Mouse (Mus musculus): ENCODE measurements around the gene Chrna3. TPM values are rescaled to one million over a fixed set of nuclear protein-coding genes. Genes with fewer than 3 reads are reported as not detected.

The Chrna3 gene
- total RNA-seq, 2 experiments from 2014 or later, result 0.77 to 0.91 TPM

- intact Hi-C loops (cut with DNase I), result no loop called here
- DNase-seq (ENCODE audit: low spot score in 2 of 2), result no peak
These were observed 15.6 kb downstream of the Chrna3 start for GRCm38 (mm10) chr9:55010588-55011350.

GRCm38 (mm10) chr9:55009692-55010091 lies 16.7 kb downstream of the Chrna3 start:
- no peak for DNase-seq (ENCODE audit: low spot score in 2 of 2)
- intact Hi-C loops (cut with DNase I), result no loop called here

DNA sequence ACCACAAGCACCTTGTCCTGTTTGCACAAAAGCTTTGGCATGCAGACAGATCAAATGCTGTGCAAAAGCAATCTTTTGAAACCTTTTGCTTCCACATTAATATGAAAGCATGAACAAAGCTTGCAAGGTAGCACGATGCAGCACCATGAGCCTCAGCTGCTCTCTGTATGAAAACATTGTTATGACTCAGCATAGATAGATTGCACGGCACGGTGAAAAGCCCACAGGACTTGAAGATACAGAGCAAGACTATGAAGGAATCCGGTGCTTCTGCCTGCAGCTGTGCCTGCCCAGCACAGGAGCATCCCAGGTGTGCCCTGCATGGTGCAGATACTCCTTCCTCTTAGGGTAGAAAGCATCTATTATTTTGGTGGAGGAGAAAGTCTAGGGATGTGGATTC lies 22.8 kb downstream of the Chrna3 start:
- intact Hi-C loops (cut with DNase I), result no loop called here
- DNase-seq (ENCODE audit: low spot score in 2 of 2), result no peak

- no peak for DNase-seq (ENCODE audit: low spot score in 2 of 2)
- intact Hi-C loops (cut with DNase I), result no loop called here
These were observed 30.7 kb downstream of the Chrna3 start for GRCm38 (mm10) chr9:54995645-54996044.

- intact Hi-C loops (cut with DNase I), result no loop called here
- no peak for DNase-seq (ENCODE audit: low spot score in 2 of 2)
These were observed 32.0 kb downstream of the Chrna3 start for GRCm38 (mm10) chr9:54994381-54994780.

- intact Hi-C loops (cut with DNase I), result no loop called here
- DNase-seq (ENCODE audit: low spot score in 2 of 2), result no peak
These were observed 36.0 kb downstream of the Chrna3 start for GRCm38 (mm10) chr9:54990362-54990761.

GRCm38 (mm10) chr9:54982401-54982800 lies 44.0 kb downstream of the Chrna3 start:
- intact Hi-C loops (cut with DNase I), result no loop called here
- DNase-seq (ENCODE audit: low spot score in 2 of 2), result no peak

- no peak for DNase-seq (ENCODE audit: low spot score in 2 of 2)
- intact Hi-C loops (cut with DNase I), result no loop called here
These were observed 44.8 kb downstream of the Chrna3 start for GRCm38 (mm10) chr9:54981291-54982191.

GRCm38 (mm10) chr9:54980674-54981073 lies 45.7 kb downstream of the Chrna3 start, which contains the start of gene Chrna5:
Gene Chrna5 (plus strand): TSS chr9:54980880.
- intact Hi-C loops (cut with DNase I), result no loop called here
- DNase-seq (ENCODE audit: low spot score in 2 of 2), result no peak

DNA sequence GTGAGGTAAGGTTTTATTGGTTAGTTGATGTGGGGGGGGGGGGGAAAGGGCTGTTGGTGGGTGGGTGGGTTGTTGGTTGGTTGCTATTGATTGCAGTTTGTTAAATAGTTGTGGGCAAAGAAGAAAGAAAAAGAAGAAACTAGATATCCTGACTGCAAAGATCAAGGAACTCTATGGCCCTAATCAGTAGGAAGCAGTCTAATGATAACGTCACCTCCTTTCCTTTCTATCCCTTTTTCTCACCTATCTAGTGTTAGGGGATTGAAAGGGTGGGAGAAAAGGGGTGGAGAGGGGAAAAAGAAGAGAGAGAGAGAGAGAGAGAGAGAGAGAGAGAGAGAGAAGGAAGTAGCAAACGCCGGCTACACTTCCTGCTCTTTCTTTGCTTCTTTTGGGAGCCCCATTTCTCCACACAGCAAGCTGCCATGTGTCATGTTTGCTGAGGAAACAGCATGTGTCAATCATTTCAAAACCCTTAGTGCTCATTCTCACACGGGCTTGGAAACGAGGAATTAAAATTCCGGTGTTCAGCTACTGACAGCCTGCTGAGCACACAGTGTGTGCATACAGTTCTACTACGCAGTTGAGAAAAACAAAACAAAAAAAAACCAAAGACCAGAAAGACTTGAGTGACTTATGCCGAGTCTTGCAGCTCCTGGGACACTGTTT lies 56.3 kb downstream of the Chrna3 start:
- intact Hi-C loops (cut with DNase I), result no loop called here
- DNase-seq (ENCODE audit: low spot score in 2 of 2), result no peak

GRCm38 (mm10) chr9:54963669-54964068 lies 62.7 kb downstream of the Chrna3 start:
- DNase-seq (ENCODE audit: low spot score in 2 of 2), result no peak
- intact Hi-C loops (cut with DNase I), result no loop called here

DNA sequence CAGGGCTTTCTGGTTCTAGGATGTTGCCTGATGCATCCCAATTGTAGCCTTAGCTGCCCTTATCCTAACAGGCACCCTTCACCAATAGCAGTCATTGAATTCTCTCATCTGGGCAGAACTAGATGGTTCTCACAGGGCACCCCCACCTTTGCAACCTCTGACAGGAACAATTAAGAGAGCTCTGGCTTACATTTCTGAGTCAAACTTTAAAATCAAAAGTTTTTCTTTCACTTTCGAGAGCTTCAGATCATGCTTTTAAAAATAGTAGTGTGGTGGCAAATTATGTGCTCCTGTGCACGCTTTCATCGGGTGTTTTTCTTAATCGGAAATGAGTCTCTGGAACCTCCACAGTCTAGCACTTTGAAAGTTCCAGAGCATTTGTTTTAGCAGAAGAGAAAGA lies 65.3 kb downstream of the Chrna3 start:
- intact Hi-C loops (cut with DNase I), result no loop called here
- no peak for DNase-seq (ENCODE audit: low spot score in 2 of 2)

Other genes starting within 250 kb of the Chrna3 start
- gene Ireb2, start 162.8 kb downstream of the Chrna3 start, total RNA-seq (2021), result 10 to 100 TPM; 43.2 to 53.3 TPM
- gene Hykk, start 109.3 kb downstream of the Chrna3 start, total RNA-seq (2021), result 1 to 10 TPM; 1.6 to 2.5 TPM
- gene Psma4, start 75.8 kb downstream of the Chrna3 start, total RNA-seq (2021), result 100 to 1,000 TPM; 115 to 118 TPM
- not detected for gene AY074887, start 75.6 kb downstream of the Chrna3 start, total RNA-seq (2021)
- gene Chrna5, start 45.7 kb downstream of the Chrna3 start, total RNA-seq (2021), result 1 to 10 TPM; 4.8 to 5.1 TPM
- under 1 TPM; 0.11 to 0.20 TPM for gene Chrnb4, start 22.2 kb upstream of the Chrna3 start, total RNA-seq (2021)
- 10 to 100 TPM; 65.6 to 66.4 TPM for gene Ube2q2, start 122.3 kb upstream of the Chrna3 start, total RNA-seq (2021)
- 10 to 100 TPM; 40.5 to 41.7 TPM for gene Fbxo22, start 182.4 kb upstream of the Chrna3 start, total RNA-seq (2021)